Mouse (Mus musculus) c-Kit-positive CD71-positive TER-119-negative erythroid progenitor cells, embryonic 14.5 days (primary cell): ENCODE measurements around the gene Chst11.

ENCODE experiments used
- DNase-seq: peaks from one replicate; pipeline ENCODE4 v3.0.0-alpha.2; 2013; ENCODE audit warnings: low read depth

The Chst11 gene

DNA sequence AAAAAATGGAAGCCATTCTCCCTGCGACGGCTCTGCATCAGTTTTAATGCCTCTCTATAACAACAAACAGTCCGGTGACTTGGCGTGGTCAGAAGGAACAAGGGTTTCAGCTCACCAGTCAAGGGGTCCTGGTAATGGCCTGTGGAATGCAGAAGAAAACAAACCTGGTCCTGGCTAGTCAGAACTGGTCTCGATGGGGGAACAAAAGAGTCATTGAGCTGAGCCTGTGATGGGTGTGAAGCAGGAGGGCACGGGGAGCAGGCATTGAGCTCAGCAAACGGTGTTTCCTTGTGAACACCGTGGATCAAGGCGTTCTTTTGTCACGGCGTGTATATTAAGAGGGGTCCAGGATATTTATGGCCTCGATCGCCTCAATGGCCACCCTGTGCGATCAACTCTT lies 160.5 kb downstream of the Chst11 start:
- DNase-seq, result no peak

DNA sequence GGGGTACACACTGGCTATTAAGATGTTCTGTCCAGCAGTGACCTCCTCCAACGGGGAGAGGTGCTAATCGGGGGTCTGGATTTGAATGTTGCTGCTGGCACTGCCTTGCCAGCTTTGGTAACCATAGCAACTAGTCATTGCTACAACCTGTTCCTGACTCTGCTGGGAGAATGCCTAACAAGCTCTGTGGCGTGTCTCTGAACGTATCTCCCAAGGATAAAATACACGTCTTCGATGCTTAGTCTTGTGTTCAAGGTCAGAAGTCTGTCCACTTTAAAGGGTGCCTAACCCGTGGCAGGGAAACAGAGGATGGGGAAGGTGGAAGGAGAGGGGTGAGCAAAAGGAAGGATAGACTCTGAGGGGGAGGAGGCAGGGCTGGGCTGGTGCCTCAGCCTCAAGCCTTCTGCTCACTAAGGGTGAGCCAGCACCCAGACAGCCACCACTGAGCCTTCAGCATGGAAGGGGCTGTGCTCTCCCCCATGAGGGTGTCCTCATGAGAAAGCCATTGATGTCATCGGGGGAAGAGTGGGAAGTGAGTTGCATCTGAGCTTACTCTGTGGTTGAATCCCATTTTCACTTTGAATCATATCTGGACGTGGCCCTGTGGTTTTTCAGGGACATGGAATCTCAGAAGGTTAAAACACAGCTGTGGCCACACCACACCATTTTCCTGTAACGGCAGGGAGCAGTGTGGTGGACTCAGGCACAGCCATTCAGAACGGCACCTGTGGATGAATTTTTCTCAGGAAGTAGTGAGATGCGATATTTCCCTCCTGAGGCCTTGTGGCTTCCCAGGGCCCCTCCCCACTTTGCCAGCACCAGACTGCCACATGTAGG lies 164.3 kb downstream of the Chst11 start:
- DNase-seq, result no peak

DNA sequence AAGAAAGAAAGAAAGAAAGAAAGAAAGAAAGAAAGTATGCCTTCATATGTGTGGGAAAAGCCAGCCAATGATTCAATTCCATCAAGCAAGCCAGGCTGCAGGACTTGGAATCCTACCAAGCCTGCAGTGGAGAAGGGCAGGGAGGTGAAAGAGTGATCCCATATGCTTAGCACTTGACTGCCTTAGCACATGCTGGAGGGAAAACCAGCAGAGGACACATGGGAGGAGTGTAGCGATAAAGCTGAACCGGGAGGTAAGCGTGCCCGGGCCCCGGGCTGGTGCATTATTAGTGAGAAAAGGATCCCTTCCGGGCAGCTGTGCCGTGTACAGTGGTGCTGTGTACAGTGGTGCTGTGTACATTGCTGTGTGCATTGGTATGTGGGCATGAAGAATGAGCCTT lies 165.3 kb downstream of the Chst11 start:
- no peak for DNase-seq

DNA sequence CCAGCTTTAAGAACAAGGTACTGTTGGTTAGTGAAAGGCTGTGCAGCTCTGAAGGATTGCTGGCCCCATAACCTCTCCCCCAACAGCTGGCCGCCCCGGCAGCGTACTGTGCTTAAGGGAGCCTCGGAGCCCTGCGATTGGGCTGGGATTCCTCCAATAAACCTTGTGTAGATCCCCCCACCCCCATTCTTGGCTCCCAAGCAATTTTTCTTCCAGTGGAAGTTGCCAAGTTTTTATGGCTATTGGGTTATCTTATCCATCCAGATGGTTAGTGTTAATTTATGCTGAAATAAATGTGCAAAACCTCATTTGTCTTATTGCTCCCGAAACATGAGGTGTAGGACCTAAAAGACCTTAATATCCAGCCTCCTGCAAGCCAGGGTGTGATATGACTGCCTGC lies 166.1 kb downstream of the Chst11 start:
- DNase-seq, result no peak

DNA sequence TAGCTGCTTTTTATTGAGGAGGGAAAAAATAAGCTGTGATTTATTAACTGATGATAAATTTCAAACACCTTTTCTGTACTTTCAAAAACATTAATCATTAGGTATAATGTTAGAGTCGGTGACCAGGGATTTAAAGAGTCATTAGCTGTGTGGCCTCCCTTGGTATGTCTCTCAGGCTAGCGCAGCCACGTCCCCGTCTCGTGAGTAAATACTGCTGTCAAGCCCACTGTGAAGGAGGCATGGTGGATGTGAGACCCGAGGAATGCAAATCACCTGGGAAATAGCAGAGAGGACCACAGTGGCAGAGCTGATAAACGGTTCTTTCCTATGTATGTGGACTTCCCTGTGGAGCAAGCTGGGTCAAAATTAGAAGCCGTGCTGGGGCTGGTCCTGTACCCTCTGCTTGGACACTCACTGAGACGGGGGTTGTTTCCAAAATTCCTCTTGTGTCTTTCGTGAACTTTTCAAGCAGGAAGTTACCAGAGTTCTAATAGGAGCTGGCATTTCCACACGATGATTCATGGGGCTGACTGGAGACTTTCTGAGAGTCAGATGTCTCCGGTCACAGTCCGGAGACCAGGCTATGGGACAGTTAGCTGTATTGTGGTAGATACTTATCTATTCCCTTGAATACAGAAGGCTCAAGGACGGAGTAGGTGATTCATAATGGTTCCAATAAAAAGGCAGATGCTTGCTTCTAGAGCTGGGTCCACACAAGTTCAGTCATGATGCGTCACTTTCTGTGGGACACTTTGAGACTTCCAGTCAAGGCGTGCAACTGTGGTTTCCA lies 166.8 kb downstream of the Chst11 start:
- peak; percentile 19 for DNase-seq

DNA sequence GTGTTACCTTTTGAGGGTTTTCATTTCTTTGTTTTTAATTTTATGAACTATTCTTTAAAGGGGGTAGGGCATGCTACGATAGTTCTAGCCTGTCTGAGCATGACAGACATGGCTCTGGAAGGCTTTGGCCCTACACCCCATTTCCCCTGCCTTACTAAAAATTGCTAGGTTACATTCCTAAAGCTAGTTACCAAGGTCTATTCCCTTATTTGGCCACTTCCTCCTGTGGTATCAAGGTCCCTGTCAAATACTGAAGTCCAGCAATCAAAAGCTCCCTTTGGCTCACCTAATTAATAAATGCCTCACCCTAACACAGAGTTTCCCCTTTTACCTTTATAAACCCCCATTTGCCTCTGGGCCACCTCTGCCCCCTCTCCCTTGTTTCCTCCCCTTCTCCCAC lies 167.4 kb downstream of the Chst11 start:
- DNase-seq, result no peak

DNA sequence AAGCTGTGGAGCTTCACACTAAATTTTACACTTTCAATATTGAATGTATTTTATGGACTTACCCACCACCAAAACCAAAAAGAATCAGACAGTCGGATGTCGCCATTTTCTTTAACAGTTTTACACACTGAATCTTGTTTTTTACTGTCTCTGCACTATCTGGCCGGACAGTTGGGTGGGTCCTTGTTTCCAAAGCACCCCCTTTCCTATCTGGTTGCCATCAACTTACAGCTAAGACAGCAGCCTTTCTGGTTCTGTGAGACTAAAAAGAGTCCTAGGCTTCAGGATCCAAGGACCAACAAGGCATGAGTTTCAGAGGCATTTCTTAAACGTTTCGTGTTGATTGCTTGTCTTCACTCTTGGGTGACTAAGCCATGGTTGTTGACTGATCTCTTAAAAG lies 168.1 kb downstream of the Chst11 start:
- DNase-seq, result peak; percentile 40

DNA sequence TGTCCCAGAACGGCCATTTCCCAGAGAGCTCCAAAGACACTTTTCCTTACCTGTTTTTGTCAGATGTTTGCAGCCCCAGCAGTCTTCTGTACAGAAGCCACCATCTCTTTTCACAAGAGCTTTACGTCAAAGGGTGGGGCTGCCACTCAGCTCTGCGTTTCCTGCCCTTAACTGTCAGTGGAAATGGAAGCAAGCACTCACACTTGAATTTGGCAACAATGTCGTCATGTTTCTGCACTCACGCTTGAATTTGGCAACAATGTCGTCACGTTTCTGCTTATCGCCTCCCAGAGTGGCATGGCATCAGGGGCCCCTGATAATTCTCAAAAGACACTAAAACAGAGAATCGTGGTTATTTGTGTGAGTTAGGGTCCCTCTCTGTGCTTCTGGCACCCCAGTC lies 168.6 kb downstream of the Chst11 start:
- peak; percentile 59 for DNase-seq

DNA sequence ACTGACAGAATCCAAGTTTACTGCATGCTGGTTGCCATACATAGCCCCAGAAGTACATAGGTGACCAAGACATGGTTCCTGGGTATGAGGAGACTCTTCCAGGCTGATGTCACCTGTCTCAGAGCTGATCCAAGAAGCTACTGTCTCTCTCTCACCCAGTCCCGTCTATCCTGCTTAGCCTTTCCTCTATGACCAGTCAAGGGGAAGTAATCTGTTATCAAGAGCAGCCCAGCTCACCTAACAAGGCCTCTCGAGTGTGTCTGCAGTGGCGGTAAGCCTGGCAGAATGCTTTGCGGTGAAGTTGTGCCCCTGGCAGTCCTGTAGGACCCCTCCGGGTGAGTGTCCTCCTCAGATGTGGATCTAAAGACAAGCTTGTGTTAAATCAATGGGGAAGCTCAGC lies 172.0 kb downstream of the Chst11 start:
- DNase-seq, result no peak

DNA sequence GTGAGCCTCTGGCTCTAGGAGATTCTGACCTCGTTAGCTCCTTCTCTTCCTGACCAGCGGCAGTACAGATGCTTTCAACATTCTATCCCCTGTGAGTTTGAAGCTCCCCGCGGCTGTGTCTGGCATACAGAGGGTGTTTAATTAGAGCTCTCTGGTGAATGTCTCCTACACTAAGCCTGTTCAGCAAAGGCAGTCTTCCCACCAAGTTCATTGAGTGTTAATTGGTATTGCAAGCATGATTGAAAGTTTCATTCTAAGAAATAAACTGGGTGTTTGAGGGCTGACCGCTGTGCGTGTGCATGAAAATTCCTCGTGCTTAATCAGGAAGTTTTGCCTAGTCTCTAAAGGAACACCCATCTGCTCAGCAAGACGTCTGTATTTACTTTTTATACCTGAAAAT lies 173.0 kb downstream of the Chst11 start:
- DNase-seq, result no peak

DNA sequence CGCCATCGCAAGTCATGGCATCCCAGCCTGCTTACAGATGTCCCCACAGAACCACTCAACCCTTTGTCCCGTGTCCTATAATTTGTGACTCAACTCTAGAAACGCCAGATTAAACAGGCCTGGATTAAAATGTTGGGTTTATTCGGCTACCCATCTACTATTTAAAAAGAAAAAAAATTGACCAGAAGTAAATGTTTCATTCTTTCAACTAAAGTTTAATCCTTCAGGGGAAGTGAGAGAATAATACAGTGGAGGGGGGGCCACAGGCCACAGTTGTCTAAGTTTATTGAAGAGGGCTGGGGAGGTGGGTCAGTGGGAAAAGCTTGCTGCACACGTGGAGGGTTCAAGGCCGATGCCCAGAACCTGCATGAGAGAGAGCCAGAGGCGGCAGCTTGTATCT lies 173.9 kb downstream of the Chst11 start:
- no peak for DNase-seq

DNA sequence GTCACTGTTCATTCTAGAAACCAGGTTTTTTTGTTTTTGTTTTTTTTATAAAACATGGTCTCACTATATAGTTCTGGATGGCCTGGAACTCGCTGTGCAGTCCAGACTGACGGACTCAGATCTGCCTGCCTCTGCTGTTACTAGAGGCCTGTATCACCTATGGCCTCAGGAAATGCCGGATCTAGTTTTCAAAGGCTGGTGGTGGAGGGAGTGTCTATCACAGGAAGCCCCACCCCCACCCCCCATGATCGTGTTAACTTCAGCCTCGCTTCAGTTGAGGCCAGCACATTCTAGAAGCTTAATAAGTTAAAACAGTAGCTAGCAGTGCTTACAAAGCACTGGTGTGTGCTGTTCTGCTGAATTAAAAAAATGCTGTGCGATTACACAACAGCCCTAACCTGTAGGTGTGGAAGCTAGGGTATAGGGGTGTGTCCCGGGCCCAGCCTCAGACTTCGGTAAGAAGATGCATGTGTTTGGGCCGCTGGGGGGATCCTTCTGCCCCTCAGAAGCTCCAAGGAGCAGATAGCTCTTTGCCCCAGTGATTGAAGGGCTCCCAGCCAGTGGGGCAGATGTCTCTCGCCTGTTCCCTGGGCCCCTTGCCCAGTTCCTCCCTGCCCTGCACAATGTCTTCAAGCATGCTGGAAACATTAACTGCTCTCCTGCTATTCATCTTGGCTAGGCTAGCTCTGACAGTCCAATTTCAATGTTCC lies 176.5 kb downstream of the Chst11 start:
- DNase-seq, result no peak

DNA sequence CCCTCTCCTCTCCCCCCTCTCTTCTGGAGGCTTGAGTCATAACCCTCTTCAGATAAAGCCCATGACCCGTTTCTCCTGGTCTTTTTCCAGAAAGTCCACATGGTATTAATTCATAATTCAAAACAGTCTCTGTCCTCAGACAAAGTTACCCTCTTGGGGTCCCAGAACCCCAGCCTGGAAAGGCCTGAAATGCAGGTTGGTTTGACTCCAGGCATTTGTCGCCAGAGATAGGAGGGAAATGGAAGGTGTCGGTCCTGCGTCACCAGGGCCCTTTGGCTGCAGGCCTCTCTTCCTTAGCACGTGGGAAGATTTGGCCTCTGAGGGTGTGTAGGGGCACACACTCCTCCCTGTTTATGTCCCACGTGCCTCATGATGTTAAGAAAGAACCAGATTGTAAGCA lies 178.6 kb downstream of the Chst11 start:
- DNase-seq, result no peak

DNA sequence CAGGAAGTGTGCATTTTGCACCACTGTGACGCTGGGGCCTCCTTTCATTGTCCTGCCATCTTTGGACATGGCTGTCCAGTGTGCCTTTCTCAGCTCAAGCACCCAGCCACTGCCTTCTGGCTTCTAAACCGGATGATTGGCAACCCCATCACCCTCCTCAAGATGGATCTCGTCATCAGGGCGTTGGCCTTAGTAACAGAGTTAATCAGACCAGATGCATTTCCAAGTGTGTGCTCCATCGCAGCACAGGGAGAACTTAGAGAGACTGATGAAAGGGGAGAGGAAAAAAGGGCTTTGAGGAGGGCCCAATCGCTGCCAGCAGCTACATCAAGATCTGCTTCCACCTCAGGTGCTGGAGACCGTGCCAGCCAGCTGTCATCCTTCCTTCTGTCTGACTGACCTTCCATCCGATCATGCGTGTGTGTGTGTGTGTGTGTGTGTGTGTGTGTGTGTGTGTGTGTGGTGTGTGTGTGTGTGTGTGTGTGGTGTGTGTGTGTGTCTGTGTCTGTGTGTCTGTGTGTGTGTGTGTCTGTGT lies 179.7 kb downstream of the Chst11 start:
- DNase-seq, result no peak

DNA sequence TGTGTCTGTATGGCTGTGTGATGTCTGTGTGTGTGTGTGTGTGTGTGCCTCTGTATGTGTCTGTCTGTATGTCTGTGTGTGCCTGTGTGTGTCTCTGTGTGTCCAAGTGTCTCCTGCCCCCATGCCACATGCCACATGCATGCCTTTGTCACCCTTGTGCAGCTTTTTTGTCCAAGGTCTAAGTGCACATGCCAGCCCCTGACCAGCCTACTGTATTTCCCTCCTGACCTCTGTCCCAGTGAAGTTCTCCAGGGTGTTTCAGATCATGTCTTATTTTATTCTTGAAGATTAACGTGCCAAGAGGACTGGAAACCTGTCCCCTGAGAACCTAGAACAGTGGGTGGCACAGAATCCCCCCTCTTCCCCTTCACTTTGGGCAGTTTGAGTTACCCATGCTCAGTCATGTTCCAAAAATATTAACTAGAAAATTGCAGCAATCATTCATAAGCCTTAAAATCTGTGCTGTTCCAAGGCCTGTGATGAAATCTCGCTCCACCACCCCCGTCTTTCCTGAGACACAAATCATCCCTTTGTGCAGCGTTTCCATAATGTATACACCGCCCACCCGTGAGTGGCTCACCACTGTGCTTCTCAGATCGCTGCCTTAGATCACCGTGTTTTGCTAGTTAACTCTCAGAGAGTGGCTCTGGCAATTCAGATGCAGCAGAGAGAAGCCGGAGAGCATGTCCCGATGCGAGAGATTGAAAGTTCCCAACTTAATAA lies 180.4 kb downstream of the Chst11 start:
- DNase-seq, result no peak

DNA sequence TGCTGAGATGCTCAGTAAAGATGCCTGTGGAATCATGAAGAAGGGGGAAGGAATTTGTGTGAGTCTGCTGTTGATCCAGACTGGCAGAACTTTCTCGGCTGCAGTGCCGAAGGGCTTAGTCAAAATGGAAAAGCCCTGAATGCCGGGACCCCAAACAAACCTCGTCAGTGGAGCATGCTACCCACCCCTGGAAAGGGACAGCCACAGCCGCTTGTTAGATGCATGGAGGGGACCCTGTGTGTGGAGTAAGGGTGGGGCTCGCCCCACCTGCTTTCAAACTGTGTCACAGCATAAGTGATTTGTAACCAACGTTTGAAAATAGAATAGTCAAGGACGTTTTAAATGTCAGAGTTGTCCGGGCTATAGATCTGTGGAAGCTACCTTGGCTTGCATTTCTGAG lies 181.0 kb downstream of the Chst11 start:
- no peak for DNase-seq

DNA sequence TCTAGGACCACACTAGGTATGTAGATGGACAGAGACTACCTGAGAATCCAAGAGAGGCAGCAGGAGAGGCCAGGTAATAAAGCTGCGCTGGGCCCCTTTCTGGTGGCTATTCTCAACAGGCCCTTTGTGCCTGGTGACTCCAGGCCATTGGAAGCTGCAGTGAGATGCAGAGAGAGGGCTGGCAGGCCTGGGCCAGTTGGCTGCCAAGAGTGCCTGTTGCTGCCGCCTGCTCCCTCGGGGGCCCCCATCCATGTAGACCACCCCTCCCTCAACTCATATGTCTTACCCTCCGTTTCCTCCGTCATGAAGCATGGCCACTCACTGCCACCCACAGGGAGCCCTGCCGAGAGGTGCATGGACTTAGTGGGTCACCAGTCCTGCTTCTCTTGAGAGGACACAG lies 182.2 kb downstream of the Chst11 start:
- DNase-seq, result no peak

DNA sequence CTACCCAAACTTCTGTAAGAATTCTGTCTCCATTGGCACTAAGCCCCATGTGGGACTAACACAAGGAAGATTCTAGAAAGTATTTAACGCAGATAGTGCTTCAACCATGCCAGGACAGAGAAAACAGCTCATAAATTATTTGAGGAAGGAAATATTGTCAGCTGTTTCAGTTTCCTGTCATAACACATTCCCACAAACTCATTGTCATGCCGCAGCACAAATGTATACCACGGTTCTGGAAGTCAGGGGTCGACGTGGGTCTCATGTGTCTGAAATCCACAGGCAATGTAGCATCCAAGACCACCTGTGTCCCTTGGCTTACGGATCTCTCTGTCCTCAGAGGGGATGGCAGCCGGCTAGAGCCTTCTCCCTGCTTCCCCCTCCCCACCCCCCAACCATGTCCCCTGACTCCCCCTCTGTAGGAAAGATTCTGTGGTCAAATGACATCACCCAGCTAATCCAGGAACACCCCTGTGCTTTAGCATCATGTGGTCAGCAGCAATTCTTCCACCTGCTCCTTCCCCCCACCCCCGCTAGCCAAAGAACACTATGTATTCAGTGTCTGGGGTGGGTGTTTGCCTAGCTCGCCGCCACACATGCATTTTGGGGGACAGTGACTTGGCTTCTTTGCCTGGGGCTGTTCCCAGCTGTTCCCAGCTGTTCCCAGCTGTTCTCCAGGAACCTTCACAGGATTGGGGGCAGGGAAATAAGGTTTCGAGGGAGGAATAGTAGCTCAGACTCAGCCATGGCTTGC lies 183.2 kb downstream of the Chst11 start:
- no peak for DNase-seq

DNA sequence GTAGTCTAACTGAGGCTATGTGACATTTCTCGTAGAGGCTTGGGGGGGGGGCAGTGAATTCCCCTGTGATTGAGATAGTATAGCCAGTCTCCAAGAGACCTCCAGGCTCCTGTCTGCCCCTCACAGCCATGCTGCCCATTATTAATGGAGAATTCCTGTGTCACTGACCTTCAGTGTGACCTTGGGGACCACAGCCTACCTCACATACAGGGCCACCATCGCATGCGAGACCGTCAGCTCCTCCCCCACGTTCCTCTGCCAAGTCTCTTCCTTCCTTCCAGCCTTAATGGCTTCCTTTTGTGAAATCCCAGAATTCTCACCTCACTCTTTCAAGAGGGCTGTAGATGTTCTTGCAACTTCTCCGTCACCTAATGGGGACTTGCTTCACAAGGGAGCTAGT lies 184.3 kb downstream of the Chst11 start:
- DNase-seq, result no peak

DNA sequence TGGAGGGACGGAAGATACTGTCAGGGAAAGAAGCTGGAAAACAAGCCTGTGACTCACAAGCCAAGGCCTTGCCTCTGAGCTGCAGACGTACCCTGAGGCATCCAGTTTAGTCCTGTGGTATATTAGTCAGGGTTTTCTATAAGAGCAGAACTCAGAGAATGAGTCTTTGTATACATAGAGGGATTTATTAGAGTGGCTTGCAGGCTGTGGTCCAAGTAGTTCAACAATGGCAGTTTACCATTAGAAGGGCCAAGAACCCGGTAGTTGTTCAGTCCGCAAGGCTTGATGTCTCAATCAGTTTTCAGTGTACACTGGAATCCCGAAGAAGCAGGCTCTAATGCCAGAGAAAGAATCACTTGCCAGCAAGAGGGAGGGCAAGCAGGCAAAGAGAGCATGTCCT lies 192.9 kb downstream of the Chst11 start:
- no peak for DNase-seq

DNA sequence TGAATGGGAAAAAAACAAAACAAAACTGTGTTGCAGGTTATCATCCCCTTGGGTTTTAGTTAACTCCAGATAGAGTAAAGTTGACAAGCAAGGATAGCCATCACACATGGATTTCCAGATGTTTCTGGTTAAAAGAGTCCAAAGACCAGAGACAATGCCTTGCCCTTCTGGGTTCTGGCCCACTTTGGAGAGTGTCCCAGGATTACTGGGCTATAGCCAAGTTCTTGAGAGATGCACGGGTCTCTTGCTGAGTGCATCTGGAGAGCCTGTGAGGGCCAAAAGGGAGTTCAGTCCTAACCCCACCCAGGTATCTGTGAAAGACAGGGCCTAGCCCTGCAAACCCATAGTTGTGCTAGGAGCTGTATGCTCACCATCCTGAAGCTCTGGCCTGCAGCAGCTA lies 193.4 kb downstream of the Chst11 start:
- no peak for DNase-seq
